Mouse (Mus musculus): ENCODE results near the gene Grap. TPM values are rescaled to one million over a fixed set of nuclear protein-coding genes. Genes with fewer than 3 reads are reported as not detected.

Gene Grap
- total RNA-seq, 2 experiments from 2014 or later = 6.9 to 7.3 TPM

- intact Hi-C loops (cut with DNase I) = no loop called here
- DNase-seq (ENCODE audit: extremely low spot score in 1 of 2, low spot score in 2 of 2) = no peak
Observed at GRCm38 (mm10) chr11:61671781-61672383, 18.8 kb downstream of the Grap start.

- intact Hi-C loops (cut with DNase I) = no loop called here
- DNase-seq (ENCODE audit: extremely low spot score in 1 of 2, low spot score in 2 of 2) = peak; percentile 23 to 66
Observed at GRCm38 (mm10) chr11:61673686-61674085, 20.6 kb downstream of the Grap start.

- intact Hi-C loops (cut with DNase I) = no loop called here
- DNase-seq (ENCODE audit: extremely low spot score in 1 of 2, low spot score in 2 of 2) = peak in 1 of 2 experiments; percentile 52
Observed at GRCm38 (mm10) chr11:61674151-61674838, 21.2 kb downstream of the Grap start.

GRCm38 (mm10) chr11:61674839-61675159 lies 21.7 kb downstream of the Grap start:
- intact Hi-C loops (cut with DNase I) = no loop called here
- peak in 1 of 2 experiments; percentile 62 for DNase-seq (ENCODE audit: extremely low spot score in 1 of 2, low spot score in 2 of 2)

- intact Hi-C loops (cut with DNase I) = no loop called here
- no peak for DNase-seq (ENCODE audit: extremely low spot score in 1 of 2, low spot score in 2 of 2)
Observed at GRCm38 (mm10) chr11:61675332-61675731, 22.3 kb downstream of the Grap start.

- no peak for DNase-seq (ENCODE audit: extremely low spot score in 1 of 2, low spot score in 2 of 2)
- intact Hi-C loops (cut with DNase I) = no loop called here
Observed at GRCm38 (mm10) chr11:61676216-61676854, 23.3 kb downstream of the Grap start.

- DNase-seq (ENCODE audit: extremely low spot score in 1 of 2, low spot score in 2 of 2) = no peak
- intact Hi-C loops (cut with DNase I) = no loop called here
Observed at GRCm38 (mm10) chr11:61677709-61678108, 24.6 kb downstream of the Grap start.

GRCm38 (mm10) chr11:61679091-61679866 lies 26.2 kb downstream of the Grap start:
- intact Hi-C loops (cut with DNase I) = no loop called here

GRCm38 (mm10) chr11:61683907-61684731 lies 31.1 kb downstream of the Grap start, which contains the start of gene Fam83g:
Fam83g (plus strand) TSS chr11:61684091.
- intact Hi-C loops (cut with DNase I) = no loop called here
- peak in 1 of 2 experiments; percentile 51 for DNase-seq (ENCODE audit: extremely low spot score in 1 of 2, low spot score in 2 of 2)

More at GRCm38 (mm10) chr11:61679091-61679866, 26.2 kb downstream of the Grap start:
- no peak for DNase-seq (ENCODE audit: extremely low spot score in 1 of 2, low spot score in 2 of 2)

- intact Hi-C loops (cut with DNase I) = no loop called here
Observed at GRCm38 (mm10) chr11:61685119-61685725, 32.2 kb downstream of the Grap start.

GRCm38 (mm10) chr11:61686141-61686540 lies 33.1 kb downstream of the Grap start:
- no peak for DNase-seq (ENCODE audit: extremely low spot score in 1 of 2, low spot score in 2 of 2)
- intact Hi-C loops (cut with DNase I) = no loop called here

More at GRCm38 (mm10) chr11:61685119-61685725, 32.2 kb downstream of the Grap start:
- no peak for DNase-seq (ENCODE audit: extremely low spot score in 1 of 2, low spot score in 2 of 2)

GRCm38 (mm10) chr11:61686906-61687453 lies 33.9 kb downstream of the Grap start:
- intact Hi-C loops (cut with DNase I) = no loop called here
- DNase-seq (ENCODE audit: extremely low spot score in 1 of 2, low spot score in 2 of 2) = no peak

GRCm38 (mm10) chr11:61687595-61687994 lies 34.5 kb downstream of the Grap start:
- intact Hi-C loops (cut with DNase I) = no loop called here
- no peak for DNase-seq (ENCODE audit: extremely low spot score in 1 of 2, low spot score in 2 of 2)

GRCm38 (mm10) chr11:61692996-61693395 lies 39.9 kb downstream of the Grap start:
- DNase-seq (ENCODE audit: extremely low spot score in 1 of 2, low spot score in 2 of 2) = no peak
- intact Hi-C loops (cut with DNase I) = no loop called here

- intact Hi-C loops (cut with DNase I) = no loop called here
Observed at GRCm38 (mm10) chr11:61698852-61699251, 45.8 kb downstream of the Grap start.

GRCm38 (mm10) chr11:61699460-61699859 lies 46.4 kb downstream of the Grap start:
- no peak for DNase-seq (ENCODE audit: extremely low spot score in 1 of 2, low spot score in 2 of 2)
- intact Hi-C loops (cut with DNase I) = no loop called here

More at GRCm38 (mm10) chr11:61698852-61699251, 45.8 kb downstream of the Grap start:
- DNase-seq (ENCODE audit: extremely low spot score in 1 of 2, low spot score in 2 of 2) = no peak

GRCm38 (mm10) chr11:61699933-61700332 lies 46.9 kb downstream of the Grap start:
- DNase-seq (ENCODE audit: extremely low spot score in 1 of 2, low spot score in 2 of 2) = peak in 1 of 2 experiments; percentile 60
- intact Hi-C loops (cut with DNase I) = no loop called here

GRCm38 (mm10) chr11:61701696-61702095 lies 48.6 kb downstream of the Grap start:
- intact Hi-C loops (cut with DNase I) = no loop called here
- no peak for DNase-seq (ENCODE audit: extremely low spot score in 1 of 2, low spot score in 2 of 2)
